Mouse (Mus musculus) CH12.LX (cell line): ENCODE data around the gene Inha.

ENCODE experiments used
- MAFK ChIP-seq: IDR thresholded peaks from 2 replicates; pipeline ENCODE4 v1.6.1; 2011; ENCODE audit warnings: low read length, improper control_type of control experiment; ENCODE audit not compliant: insufficient replicate concordance
- POLR2A ChIP-seq: IDR thresholded peaks from 2 replicates; pipeline ENCODE4 v1.6.1; 2011; ENCODE audit warnings: low read depth, mild to moderate bottlenecking, improper control_type of control experiment, low read length
- POLR2AphosphoS2 ChIP-seq: IDR thresholded peaks from 2 replicates; pipeline ENCODE4 v1.6.1; 2011; ENCODE audit warnings: low read depth, low read length, improper control_type of control experiment
- RCOR1 ChIP-seq: conservative IDR thresholded peaks from 2 replicates; pipeline ENCODE4 v1.6.1; 2012; ENCODE audit warnings: low read depth, mild to moderate bottlenecking, inconsistent platforms, low read length, improper control_type of control experiment
- ZNF384 ChIP-seq: IDR thresholded peaks from 2 replicates; pipeline ENCODE4 v1.6.1; 2012; ENCODE audit warnings: low read depth, low read length, improper control_type of control experiment, inconsistent platforms

DNA sequence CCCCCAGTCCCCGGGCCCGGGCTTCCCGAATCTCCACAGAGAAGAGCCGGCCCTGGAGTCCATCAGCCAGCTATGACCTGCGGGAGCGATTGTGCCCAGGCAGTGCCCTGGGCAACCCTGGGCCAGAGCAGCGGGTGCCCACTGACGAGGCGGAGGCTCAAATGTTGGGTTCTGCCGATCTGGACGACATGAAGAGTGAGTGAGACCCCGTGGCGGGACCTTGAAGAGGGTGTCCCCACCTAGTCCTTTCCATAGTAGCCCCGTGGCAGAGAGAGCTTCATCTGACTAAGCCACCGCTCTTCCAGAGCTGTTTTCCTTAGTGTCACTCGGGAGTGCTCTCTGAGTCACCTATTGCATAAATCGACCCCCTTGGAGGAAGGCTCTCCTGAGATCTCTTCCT lies 42.0 kb downstream of the Inha start:
- TF ChIP-seq ZNF384 (no peak), POLR2A (no peak), POLR2AphosphoS2 (no peak), RCOR1 (no peak), MAFK (no peak)
